Mouse (Mus musculus): Measurements from ENCODE around the gene Cirbp. TPM values are rescaled to one million over a fixed set of nuclear protein-coding genes. Genes with fewer than 3 reads are reported as not detected.

Cirbp gene
- polyA plus RNA-seq, 1 experiment = 3.9 TPM

DNA sequence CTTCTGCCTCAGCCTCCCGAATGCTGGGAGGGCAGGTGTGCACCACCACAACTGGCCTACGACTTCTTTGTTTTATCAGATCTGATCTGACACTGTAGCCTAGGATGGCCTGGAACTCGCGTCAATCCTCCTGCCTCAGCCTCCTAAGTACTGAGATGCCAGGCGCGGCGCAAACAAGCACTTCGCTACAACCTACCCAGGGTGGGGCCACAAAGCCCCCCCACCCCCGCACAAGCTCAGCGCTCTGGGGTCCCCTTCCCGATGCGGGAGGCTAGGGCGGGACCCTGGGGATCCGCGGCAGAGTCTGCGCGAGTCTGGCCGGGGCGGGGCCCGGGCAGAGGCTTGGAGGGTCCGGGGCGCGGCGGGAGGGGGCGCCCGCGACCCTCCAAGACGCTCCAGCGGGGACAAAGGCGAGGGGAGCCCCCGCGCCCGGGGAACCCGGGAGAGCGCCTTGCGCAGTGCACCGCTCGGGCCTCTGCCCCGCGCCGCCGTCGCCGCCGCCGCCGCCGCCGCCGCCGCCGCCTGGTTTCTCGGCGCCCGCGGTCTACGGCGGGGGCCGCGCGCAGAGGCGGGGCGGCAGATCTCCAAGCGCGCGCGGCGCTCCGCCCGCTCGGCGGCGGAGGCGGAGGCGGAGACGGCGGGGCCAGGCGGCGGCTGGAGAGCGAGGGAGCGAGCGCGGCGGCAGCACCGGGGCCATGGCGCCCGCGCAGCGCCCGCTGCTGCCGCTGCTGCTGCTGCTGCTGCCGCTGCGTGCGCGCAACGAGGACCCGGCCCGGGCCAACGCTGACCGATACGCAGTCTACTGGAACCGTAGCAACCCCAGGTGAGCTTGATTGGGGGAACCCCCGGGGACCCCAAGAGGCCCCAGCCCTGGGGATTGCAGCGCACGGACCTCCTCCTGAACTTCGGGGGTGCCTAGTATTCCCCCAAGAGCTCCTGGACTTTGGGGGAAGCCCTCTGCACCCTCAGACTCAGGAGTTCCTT is 13.6 kb downstream of the Cirbp start, which contains the start of gene Efna2:
Efna2 (plus strand) TSS at position 415 of the 984 bp plus-strand sequence.
- H3K36me3 ChIP-seq (ENCODE audit: control insufficient read depth) = peaks cover 6% of the 10 kb centered on the region
- peaks cover 62% of the 10 kb centered on the region for H3K27me3 ChIP-seq (ENCODE audit: control insufficient read depth)
- H3K9me3 ChIP-seq (ENCODE audit: control insufficient read depth, low read length) = no peaks in the 10 kb centered on the region
- H3K4me1 ChIP-seq (ENCODE audit: control insufficient read depth) = peaks cover 19% of the 10 kb centered on the region
- TF ChIP-seq GATA1 (IDR thresholded peaks at IDR 0.05; ENCODE audit: low read length) = no peak
- TF ChIP-seq TAL1 (IDR thresholded peaks at IDR 0.05; ENCODE audit: low read length) = no peak
- peak within 1 kb of the TSS; percentile 49 for H3K4me3 ChIP-seq (replicated peaks)

DNA sequence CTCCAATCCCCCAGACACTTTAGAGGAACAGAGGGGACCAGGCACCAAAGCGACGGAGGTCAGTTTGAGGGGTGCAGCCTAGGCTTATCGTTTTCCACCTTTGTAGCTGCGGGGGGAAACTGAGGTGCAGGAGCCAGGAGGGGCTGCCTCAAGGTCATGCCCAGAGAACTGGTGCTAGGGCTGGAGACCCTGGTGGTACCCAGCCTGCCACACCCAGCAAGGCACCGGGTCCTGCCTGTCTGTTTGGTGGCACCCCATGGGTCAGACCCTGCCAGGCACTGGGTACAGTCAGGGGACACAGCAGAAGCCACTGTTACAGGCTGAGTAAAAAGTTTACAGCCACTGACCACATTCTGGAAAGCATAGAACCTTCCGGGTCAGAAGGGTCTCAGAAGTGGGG is 14.5 kb downstream of the Cirbp start:
- Histone ChIP-seq H3K27me3 (ENCODE audit: control insufficient read depth) (peaks cover 68% of the 10 kb centered on the region), H3K4me1 (ENCODE audit: control insufficient read depth) (peaks cover 11% of the 10 kb centered on the region)

DNA sequence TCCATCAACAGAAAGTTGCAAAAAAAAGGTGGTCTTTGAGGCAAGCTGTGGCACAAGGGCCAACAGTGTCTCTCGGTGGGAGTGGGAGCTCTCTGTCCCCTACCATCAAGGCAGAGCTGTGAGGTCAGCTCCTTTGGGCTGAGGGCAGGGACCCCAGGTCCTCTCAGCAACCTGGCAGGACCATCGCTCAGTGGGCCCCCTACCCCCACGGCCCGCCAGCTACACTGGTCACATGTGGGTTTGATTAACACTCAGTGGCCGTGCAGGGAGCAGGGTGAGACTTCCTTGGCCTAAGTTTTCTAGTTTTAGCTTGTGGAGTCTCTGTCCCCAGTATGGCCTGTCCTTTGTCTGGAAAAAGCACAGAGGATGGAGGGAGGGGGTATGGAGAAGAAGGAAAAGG is 15.0 kb downstream of the Cirbp start:
- no peak overlapping the region for H3K4me3 ChIP-seq (replicated peaks)
- no peaks in the 10 kb centered on the region; the same call in 1 of the 2 replicates for H3K36me3 ChIP-seq (ENCODE audit: control insufficient read depth)
- H3K27me3 ChIP-seq (ENCODE audit: control insufficient read depth) = peaks cover 73% of the 10 kb centered on the region
- no peaks in the 10 kb centered on the region for H3K9me3 ChIP-seq (ENCODE audit: control insufficient read depth, low read length)
- TF ChIP-seq GATA1 (IDR thresholded peaks at IDR 0.05; ENCODE audit: low read length) = no peak
- TF ChIP-seq TAL1 (IDR thresholded peaks at IDR 0.05; ENCODE audit: low read length) = no peak
- peaks cover 8% of the 10 kb centered on the region for H3K4me1 ChIP-seq (ENCODE audit: control insufficient read depth)

More for the DNA sequence above, 14.5 kb downstream of the Cirbp start:
- H3K36me3 ChIP-seq (ENCODE audit: control insufficient read depth) = no peaks in the 10 kb centered on the region; the same call in 1 of the 2 replicates
- no peaks in the 10 kb centered on the region for H3K9me3 ChIP-seq (ENCODE audit: control insufficient read depth, low read length)
- TF ChIP-seq TAL1 (IDR thresholded peaks at IDR 0.05; ENCODE audit: low read length) (no peak), GATA1 (IDR thresholded peaks at IDR 0.05; ENCODE audit: low read length) (no peak)
- no peak overlapping the region for H3K4me3 ChIP-seq (replicated peaks)

DNA sequence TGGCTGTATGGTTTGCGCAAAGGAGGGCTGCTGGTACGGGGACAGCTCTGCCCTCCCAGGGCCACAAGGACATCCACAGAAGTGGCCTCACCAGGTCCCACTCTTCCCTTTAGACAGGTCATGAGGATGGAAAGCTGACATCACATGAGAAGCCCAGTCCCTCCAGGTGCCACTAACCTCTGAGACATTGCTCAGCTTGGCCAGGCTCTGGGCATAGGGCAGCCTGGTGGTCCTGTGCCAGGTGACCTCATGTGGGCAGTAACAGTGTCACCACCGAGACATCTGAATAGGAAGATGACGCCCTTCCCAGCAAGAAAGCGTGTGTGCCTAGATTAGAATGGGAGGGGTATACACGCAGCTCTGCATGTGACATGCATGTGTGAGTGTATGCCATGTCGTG is 16.8 kb downstream of the Cirbp start:
- H3K4me3 ChIP-seq (replicated peaks) = no peak overlapping the region
- no peaks in the 10 kb centered on the region for H3K36me3 ChIP-seq (ENCODE audit: control insufficient read depth)
- peaks cover 88% of the 10 kb centered on the region for H3K27me3 ChIP-seq (ENCODE audit: control insufficient read depth)
- TF ChIP-seq TAL1 (IDR thresholded peaks at IDR 0.05; ENCODE audit: low read length) (no peak), GATA1 (IDR thresholded peaks at IDR 0.05; ENCODE audit: low read length) (no peak)
- H3K9me3 ChIP-seq (ENCODE audit: control insufficient read depth, low read length) = no peaks in the 10 kb centered on the region
- peaks cover 8% of the 10 kb centered on the region for H3K4me1 ChIP-seq (ENCODE audit: control insufficient read depth)

DNA sequence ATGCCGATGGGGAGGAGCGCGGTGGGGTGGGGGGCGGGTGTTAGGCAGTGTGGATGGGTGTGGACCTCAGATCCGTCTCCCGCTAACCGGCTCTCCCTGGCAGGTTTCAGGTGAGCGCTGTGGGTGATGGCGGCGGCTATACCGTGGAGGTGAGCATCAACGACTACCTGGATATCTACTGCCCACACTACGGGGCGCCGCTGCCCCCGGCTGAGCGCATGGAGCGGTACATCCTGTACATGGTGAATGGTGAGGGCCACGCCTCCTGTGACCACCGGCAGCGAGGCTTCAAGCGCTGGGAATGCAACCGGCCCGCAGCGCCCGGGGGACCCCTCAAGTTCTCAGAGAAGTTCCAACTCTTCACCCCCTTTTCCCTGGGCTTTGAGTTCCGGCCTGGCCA is 20.9 kb downstream of the Cirbp start:
- Histone ChIP-seq H3K9me3 (ENCODE audit: control insufficient read depth, low read length) (peaks cover 5% of the 10 kb centered on the region; the same call in 1 of the 2 replicates), H3K27me3 (ENCODE audit: control insufficient read depth) (peaks cover 88% of the 10 kb centered on the region), H3K36me3 (ENCODE audit: control insufficient read depth) (no peaks in the 10 kb centered on the region), H3K4me1 (ENCODE audit: control insufficient read depth) (peaks cover 4% of the 10 kb centered on the region), H3K4me3 (replicated peaks) (no peak overlapping the region)
- TF ChIP-seq GATA1 (IDR thresholded peaks at IDR 0.05; ENCODE audit: low read length) (no peak), TAL1 (IDR thresholded peaks at IDR 0.05; ENCODE audit: low read length) (no peak)

DNA sequence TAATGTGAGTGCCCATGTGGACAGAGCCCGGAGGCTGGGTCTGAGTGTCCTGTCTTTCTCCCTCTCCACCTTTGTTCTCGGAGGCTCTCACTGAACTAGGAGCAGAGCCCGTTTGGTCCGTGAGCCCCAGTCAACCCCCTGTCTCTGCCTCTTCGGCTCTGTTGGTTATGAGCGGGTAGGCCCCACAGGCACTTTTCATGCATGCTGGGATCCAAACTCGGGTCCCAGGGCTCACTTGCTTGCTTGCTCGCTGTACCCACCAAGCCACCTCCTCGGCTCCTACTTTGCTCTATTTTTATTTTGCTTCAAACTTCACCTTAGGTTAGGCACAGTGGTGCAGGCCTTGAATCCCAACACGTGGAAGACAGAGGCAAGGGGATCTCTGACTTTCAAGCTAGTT is 22.0 kb downstream of the Cirbp start:
- TF ChIP-seq GATA1 (IDR thresholded peaks at IDR 0.05; ENCODE audit: low read length) (no peak), TAL1 (IDR thresholded peaks at IDR 0.05; ENCODE audit: low read length) (no peak)
- peaks cover 88% of the 10 kb centered on the region for H3K27me3 ChIP-seq (ENCODE audit: control insufficient read depth)

DNA sequence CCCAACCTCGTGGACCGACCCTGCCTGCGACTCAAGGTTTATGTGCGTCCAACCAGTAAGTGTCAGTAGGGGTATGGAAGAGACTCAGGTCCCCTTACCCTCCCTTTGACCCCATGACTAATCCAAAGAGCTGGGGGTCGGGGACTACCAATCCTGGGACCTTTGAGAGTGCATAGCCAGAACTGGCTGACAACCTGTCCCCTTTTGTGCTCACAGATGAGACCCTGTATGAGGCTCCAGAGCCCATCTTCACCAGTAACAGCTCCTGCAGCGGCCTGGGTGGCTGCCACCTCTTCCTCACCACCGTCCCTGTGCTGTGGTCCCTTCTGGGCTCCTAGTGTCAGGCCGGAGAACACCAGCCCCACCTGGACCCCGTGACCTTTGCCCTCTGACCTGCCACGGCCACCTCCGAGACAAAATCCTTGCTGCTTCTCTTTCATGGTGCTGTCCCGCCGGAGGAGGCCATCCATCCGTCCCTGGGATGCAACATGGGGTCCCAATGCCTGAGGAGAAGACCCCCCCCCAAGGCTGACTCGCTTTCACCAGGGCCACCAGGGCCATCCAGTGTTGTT is 22.8 kb downstream of the Cirbp start:
- Histone ChIP-seq H3K27me3 (ENCODE audit: control insufficient read depth) (peaks cover 91% of the 10 kb centered on the region), H3K36me3 (ENCODE audit: control insufficient read depth) (no peaks in the 10 kb centered on the region), H3K4me1 (ENCODE audit: control insufficient read depth) (peaks cover 5% of the 10 kb centered on the region), H3K9me3 (ENCODE audit: control insufficient read depth, low read length) (peaks cover 5% of the 10 kb centered on the region; the same call in 1 of the 2 replicates), H3K4me3 (replicated peaks) (no peak overlapping the region)
- TF ChIP-seq TAL1 (IDR thresholded peaks at IDR 0.05; ENCODE audit: low read length) = no peak
- TF ChIP-seq GATA1 (IDR thresholded peaks at IDR 0.05; ENCODE audit: low read length) = no peak

More for the DNA sequence above, 22.0 kb downstream of the Cirbp start:
- Histone ChIP-seq H3K4me3 (replicated peaks) (no peak overlapping the region), H3K9me3 (ENCODE audit: control insufficient read depth, low read length) (peaks cover 5% of the 10 kb centered on the region; the same call in 1 of the 2 replicates), H3K36me3 (ENCODE audit: control insufficient read depth) (no peaks in the 10 kb centered on the region), H3K4me1 (ENCODE audit: control insufficient read depth) (peaks cover 4% of the 10 kb centered on the region)

DNA sequence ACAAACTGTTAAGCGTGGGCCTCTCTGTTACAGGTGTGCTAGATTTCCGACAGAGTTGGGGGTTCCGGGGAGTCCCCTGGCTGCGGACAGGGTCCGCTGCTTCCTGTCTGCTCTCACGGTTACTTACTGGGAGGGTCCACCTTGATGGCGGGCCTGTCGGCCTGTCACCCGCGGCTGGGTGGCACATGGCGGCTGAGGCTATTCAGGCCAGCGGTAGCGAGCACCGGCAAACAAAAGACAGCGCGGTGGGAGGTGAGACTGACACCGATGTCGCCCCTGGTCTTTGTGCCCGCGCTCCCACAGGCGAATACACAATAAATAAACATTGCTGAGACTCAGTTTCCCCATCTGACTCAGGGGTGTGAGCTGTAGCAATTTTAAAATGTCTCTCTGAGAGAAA is 24.2 kb downstream of the Cirbp start:
- Histone ChIP-seq H3K27me3 (ENCODE audit: control insufficient read depth) (peaks cover 85% of the 10 kb centered on the region), H3K36me3 (ENCODE audit: control insufficient read depth) (no peaks in the 10 kb centered on the region), H3K4me3 (replicated peaks) (no peak overlapping the region), H3K4me1 (ENCODE audit: control insufficient read depth) (peaks cover 13% of the 10 kb centered on the region), H3K9me3 (ENCODE audit: control insufficient read depth, low read length) (peaks cover 5% of the 10 kb centered on the region; the same call in 1 of the 2 replicates)
- TF ChIP-seq GATA1 (IDR thresholded peaks at IDR 0.05; ENCODE audit: low read length) = no peak
- no peak for TF ChIP-seq TAL1 (IDR thresholded peaks at IDR 0.05; ENCODE audit: low read length)

DNA sequence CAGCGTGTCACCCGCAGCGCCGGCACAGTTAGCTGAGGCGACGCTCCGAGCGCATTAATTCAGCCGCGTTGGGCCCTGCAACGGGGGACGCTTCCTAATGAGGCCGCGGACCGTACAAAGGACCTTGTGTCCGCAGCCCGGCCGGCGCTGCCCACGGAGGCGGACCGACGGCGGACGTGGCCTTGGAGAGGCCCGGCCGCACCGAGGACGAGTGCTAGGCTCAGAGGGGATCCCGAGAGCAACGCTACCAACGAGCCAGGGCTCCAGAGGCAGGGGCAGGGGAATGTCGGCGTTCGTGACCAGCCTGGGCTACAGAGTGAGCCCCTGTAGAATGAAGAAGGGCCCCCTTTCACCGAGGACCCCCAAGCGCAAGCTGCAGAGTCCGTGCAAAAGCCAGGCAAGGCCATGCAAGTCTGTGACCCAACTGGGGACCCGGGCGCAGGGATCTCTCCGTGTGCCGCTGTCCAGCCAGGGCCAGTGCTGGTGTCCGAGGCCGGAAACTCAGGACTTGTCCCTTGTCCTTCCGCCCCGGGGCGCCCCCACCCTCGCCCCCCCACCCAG is 24.8 kb downstream of the Cirbp start:
- Histone ChIP-seq H3K4me1 (ENCODE audit: control insufficient read depth) (peaks cover 13% of the 10 kb centered on the region), H3K9me3 (ENCODE audit: control insufficient read depth, low read length) (peaks cover 5% of the 10 kb centered on the region; the same call in 1 of the 2 replicates), H3K27me3 (ENCODE audit: control insufficient read depth) (peaks cover 80% of the 10 kb centered on the region), H3K36me3 (ENCODE audit: control insufficient read depth) (no peaks in the 10 kb centered on the region), H3K4me3 (replicated peaks) (peak overlapping the region; percentile 7)
- TF ChIP-seq GATA1 (IDR thresholded peaks at IDR 0.05; ENCODE audit: low read length) (no peak), TAL1 (IDR thresholded peaks at IDR 0.05; ENCODE audit: low read length) (no peak)
